Mouse (Mus musculus) ovary, postnatal 10 days (tissue): ENCODE measurements around the gene Fstl3.

ENCODE experiments used
- DNase-seq: peaks from one replicate; pipeline ENCODE4 v3.0.0; 2022; ENCODE audit warnings: low spot score

Gene Fstl3

GRCm38 (mm10) chr10:79788386-79789158 lies 11.5 kb downstream of the Fstl3 start:
- DNase-seq, result peak; percentile 71

DNA sequence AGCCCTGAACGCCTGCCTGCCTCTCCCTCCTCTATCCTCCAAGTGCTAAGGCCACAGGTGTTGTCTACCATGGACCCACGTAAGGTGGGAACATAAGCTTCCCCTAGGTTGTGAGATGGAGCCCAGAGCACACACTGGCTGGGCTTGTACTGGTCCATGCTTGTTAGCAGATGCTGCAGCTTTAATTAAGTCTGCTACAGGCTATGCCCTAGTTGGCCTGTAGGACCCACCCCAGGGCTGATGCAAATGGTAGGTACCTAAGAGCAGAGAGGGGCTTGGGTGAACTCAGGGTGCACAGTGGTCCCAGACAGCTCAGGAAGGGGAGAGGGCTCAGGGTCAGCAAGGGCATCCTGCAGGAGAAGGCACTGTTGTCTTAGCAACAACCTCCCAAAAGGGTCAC lies 12.5 kb downstream of the Fstl3 start:
- no peak for DNase-seq

DNA sequence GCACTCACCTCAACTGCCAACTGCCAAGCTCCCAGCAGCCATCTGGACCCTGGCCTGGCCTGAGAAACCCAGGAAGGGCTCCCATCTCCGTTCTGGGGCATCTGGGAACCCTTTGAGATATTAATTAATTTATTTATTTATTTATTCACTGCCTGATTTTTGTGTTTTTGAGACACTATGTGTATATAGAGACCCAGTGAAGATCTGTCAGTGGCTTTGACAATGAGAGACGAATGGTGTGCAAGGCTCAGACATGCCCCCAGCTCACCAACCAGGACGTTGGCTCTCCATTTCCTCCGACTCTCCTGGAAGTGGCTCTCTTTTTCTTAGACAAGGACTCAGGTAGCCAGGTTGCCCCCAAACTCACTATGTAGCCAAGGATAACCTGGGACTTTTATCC lies 13.8 kb downstream of the Fstl3 start, which contains the start of gene Prss57:
Prss57 (minus strand) TSS at position 101 of the 400 bp plus-strand sequence.
- no peak for DNase-seq

GRCm38 (mm10) chr10:79792339-79793040 lies 15.4 kb downstream of the Fstl3 start:
- DNase-seq, result no peak

DNA sequence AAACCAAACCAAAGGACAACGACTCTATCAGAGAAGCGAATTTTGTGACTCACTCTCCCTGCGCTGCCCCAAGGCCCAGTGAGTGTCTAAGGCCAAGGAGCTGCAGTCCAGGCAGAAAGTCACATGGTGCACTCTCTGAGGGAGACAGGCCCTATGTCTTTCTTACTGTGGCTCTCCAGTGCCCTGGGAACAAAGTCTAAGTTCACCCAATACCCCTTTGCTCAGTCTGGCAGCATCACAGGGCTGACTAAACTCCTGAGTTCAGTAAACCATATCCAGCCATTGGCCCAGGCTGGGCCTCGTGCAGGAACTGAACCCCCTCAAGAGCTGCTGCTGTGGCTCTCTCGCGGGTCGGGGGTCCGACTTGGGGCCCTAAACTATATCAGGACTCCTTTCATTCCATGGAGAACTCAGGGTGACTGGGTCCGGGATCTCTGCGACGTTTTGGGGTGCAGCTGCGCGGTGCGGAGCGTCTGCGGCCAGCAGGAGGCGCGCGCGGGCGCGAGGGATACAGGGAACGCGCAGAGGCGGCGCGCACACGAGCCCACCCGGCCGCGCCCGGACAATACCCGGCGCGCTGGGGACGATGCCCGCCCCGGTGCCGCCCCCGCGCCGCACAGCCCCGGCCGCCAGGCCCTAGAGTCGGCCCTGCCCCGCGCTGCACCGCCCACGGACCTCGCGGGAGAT lies 16.1 kb downstream of the Fstl3 start, which contains the start of gene Palm:
Palm (plus strand) TSS at position 522 of the 687 bp plus-strand sequence.
- peak; percentile 69 for DNase-seq

DNA sequence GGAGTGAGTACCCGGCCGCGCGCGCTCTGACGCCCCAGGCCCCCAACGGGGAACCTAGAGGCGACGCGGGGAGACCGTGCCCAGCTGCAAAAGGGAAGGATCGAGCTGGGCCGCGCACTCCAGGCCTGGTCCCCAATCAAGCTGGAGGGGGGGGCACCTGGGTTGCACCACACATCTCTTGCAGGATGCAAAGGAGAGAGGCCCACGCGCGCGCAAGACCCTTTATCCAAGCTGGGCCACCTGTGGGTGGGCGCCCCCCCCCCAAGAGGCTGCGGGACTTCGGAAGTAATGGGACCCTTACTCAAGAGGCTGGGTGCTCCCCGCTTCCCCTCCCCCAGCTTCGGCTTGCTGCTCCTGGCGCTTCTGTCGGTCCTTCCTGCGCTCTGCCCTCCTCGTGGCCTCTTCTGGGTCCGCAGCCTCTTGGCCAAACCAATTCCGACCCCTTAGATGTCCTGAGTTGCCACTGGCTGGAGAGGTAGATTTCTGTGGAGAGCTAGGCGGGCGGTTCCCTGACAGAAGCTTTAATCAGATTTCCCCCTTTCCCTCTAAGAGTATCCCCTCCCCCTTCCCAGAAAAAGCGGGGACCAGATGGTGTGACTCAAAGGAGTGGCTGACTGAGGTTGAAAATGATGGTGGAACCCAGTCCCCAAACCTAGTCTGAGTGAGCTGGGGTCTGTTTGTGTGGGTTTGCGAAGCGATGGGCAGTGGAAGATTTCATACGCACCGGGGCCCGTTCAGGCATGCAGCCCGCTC lies 16.8 kb downstream of the Fstl3 start:
- DNase-seq, result no peak

GRCm38 (mm10) chr10:79794491-79794931 lies 17.4 kb downstream of the Fstl3 start:
- DNase-seq, result peak; percentile 63

DNA sequence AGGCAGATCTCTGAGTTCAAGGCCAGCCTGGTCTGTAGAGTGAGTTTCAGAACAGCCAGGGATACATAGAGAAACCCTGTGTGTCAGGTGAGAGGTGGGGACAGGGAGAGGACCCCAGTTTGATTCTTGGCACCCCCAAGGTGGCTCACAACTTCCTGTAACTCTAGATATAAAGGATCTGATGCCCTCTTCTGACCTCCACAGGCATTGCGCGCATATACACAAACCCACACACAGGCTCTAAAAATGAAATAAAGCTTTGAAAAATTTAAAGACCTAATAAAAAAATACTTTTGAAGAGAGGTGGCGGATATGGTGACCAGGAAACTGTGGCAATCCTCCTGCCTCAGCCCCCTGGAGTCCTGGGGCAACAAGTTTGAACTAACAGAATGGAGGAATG lies 18.8 kb downstream of the Fstl3 start:
- no peak for DNase-seq

DNA sequence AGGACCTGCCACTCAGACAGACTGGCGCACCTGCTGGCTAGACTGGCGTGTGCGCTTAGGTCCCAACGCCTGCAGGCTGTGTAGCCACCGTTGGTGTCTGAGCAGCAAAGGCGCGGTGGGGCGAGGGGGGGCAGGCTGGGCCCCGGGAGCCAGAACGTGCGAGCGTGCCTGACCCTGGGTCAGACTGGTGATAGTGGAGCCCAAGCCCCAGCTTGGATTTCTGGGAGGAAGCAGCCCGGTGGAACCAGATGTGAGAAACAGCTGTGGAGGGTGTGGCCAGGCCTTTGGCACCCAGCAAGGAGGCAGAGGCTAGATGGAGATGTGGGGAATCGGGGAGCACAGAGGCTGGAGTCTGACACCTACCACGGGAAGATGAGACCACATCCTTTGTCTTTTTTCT lies 20.3 kb downstream of the Fstl3 start:
- no peak for DNase-seq

- DNase-seq, result no peak
These were observed 21.3 kb downstream of the Fstl3 start for GRCm38 (mm10) chr10:79798289-79798928.

- no peak for DNase-seq
These were observed 23.4 kb downstream of the Fstl3 start for GRCm38 (mm10) chr10:79800508-79800907.

DNA sequence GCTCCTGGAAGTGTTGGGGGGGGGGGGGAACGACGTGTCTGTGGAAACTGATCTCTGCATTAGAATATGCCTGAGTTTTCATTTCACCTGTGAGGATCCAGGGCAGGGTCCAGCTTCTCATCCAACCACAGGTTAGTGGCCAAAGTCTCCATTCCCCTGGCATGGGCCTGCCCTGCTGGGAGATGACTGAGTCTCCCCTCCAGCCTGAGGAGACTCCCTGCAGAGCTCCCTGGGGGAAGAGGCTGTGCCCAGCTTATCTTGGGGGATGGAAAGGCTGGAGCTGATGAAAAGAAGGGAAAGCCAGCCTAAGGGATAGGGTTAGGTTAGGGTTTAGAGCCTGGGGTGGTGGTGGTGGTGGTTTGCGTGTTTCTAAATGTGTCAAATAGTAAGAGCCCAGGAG lies 24.8 kb downstream of the Fstl3 start:
- no peak for DNase-seq

GRCm38 (mm10) chr10:79802331-79802971 lies 25.4 kb downstream of the Fstl3 start:
- no peak for DNase-seq

- DNase-seq, result no peak
These were observed 26.7 kb downstream of the Fstl3 start for GRCm38 (mm10) chr10:79803716-79804323.

DNA sequence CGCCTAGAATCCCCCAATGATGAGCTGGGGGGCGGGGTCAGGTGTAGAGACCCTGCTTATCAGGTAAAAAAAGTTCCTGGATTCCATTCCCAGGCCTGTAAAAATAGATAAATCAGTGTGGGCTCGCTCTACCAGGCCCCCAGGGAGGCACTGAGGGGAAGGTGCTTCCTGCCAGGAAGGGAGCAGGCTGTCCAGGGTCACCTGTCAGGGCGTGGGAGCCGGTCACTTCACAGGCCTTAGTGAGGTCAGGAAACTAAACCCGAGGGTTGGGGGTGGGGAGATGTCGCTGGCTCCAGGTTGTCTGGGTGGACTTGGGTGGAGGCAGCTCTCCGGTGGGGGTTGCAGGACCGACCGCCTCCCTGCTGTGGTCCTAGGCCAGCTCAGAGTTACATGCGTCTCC lies 28.6 kb downstream of the Fstl3 start:
- DNase-seq, result no peak

DNA sequence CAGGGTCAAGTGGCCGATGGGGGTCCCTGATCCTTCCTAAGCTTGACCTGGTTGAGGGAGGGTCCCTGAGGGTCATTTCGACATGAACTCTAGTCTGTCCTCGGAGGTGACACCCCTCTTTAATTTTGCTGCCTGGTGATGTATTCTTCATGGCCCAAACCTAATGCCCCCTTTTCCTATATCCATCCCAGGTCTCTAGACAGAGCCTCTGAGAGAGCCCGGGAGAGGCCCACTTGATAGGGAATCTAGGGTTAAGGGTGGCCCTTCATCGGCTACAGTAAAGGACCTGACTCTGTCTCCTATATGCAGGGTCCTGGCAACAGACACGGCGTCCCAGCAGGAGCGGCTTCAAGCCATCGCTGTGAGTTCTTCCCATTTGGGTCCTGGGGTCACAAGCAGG lies 29.3 kb downstream of the Fstl3 start:
- DNase-seq, result no peak

DNA sequence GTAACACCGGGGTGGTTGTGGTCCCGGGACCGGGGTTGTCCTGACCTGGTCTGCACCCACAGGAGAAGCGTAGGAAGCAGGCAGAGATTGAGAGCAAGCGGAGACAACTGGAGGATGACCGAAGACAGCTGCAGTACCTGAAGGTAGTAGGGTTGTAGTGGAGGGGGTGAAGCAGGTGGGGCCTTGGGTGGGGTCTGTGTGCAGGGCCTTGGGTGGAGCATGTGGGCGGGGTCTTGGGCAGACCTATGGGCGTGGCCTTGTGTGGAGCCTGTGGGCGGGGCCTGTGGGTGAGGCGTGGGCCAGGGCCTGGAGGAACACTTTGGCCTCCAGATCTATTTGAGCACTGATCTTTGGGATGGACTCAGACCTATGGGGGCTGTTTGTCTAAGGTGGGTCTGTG lies 29.9 kb downstream of the Fstl3 start:
- DNase-seq, result no peak

GRCm38 (mm10) chr10:79807826-79808225 lies 30.8 kb downstream of the Fstl3 start:
- no peak for DNase-seq

- DNase-seq, result no peak
These were observed 31.7 kb downstream of the Fstl3 start for GRCm38 (mm10) chr10:79808728-79809127.
